Mouse (Mus musculus) heart, embryonic 11.5 days (tissue): ENCODE results near the gene Ssbp3. TPM values are rescaled to one million over a fixed set of nuclear protein-coding genes. Genes with fewer than 3 reads are reported as not detected.

Experiments used
- ATAC-seq: fragments of 200-750 bp; cut with Nextera tagmentation; replicated peaks from 2 replicates; pipeline ENCODE4 v1.8.0; 2017; ENCODE audit warnings: moderate library complexity; ENCODE audit not compliant: insufficient number of reproducible peaks, low FRiP score, low TSS enrichment
- H3K27ac ChIP-seq: fragments of 300-500 bp; sonication (generic); 2 replicates; pipeline ENCODE4 v1.5.1; 2014; ENCODE audit warnings: mild to moderate bottlenecking, low read depth, low read length
- H3K27me3 ChIP-seq: fragments of 300-500 bp; sonication (generic); 2 replicates; pipeline ENCODE4 v1.6.1; 2014; ENCODE audit warnings: mild to moderate bottlenecking, low read length, mixed read lengths; ENCODE audit not compliant: control insufficient read depth, insufficient read depth
- H3K36me3 ChIP-seq: fragments of 300-500 bp; sonication (generic); 2 replicates; pipeline ENCODE4 v1.6.1; 2014; ENCODE audit warnings: mild to moderate bottlenecking, low read length, moderate library complexity, mixed read lengths; ENCODE audit not compliant: control insufficient read depth, insufficient read depth
- H3K4me1 ChIP-seq: fragments of 300-500 bp; sonication (generic); 2 replicates; pipeline ENCODE4 v1.6.1; 2014; ENCODE audit warnings: low read length; ENCODE audit not compliant: control insufficient read depth, insufficient read depth
- H3K4me2 ChIP-seq: fragments of 300-500 bp; sonication (generic); 2 replicates; pipeline ENCODE4 v1.6.1; 2014; ENCODE audit warnings: mild to moderate bottlenecking, moderate library complexity
- H3K4me3 ChIP-seq: fragments of 300-500 bp; sonication (generic); 2 replicates; pipeline ENCODE4 v1.5.1; 2014; ENCODE audit warnings: low read depth, low read length
- H3K9ac ChIP-seq: fragments of 300-500 bp; sonication (generic); 2 replicates; pipeline ENCODE4 v1.6.1; 2014; ENCODE audit warnings: mild to moderate bottlenecking, low read depth, low read length, moderate library complexity
- H3K9me3 ChIP-seq: fragments of 300-500 bp; sonication (generic); replicated peaks from 2 replicates; pipeline ENCODE4 v1.6.1; 2016; ENCODE audit warnings: low read length; ENCODE audit not compliant: control insufficient read depth
- WGBS: fragments of 180-500 bp; shearing (Covaris S2); extraction: QIAGEN DNeasy Blood & Tissue Kit; methylation state at CpG from one replicate; pipeline ENCODE4 v1.1.7; 2014; ENCODE audit not compliant: insufficient replicate concordance; 5-methylcytosine and 5-hydroxymethylcytosine counted together
- polyA plus RNA-seq: library from polyadenylated mRNA; unstranded; fragments of >200 nt; fragmentation: Nextera tagmentation; extraction: Ambion mirVana; gene quantifications from 2 replicates; pipeline ENCODE4 v1.2.1, GENCODE M21; 2014

The Ssbp3 gene
- polyA plus RNA-seq, 1 experiment from 2014 or later = 63.4 TPM

- H3K36me3 ChIP-seq = no peaks in the 10 kb centered on the region
- no peak overlapping the region for H3K4me3 ChIP-seq
- no peak for ATAC-seq
- no peak overlapping the region for H3K9ac ChIP-seq
- no peak overlapping the region for H3K27ac ChIP-seq
- H3K9me3 ChIP-seq = no peaks in the 10 kb centered on the region
- H3K4me2 ChIP-seq = no peak overlapping the region
- 80% methylated on average over 6 of the region's 6 CpGs for WGBS
- H3K27me3 ChIP-seq = no peaks in the 10 kb centered on the region
- H3K4me1 ChIP-seq = peaks cover 34% of the 10 kb centered on the region
Measured at GRCm38 (mm10) chr4:106995069-106995468, 84.6 kb downstream of the Ssbp3 start.

GRCm38 (mm10) chr4:106995513-106995912 is 85.0 kb downstream of the Ssbp3 start:
- WGBS = 58% methylated on average over 5 of the region's 5 CpGs
- Histone ChIP-seq H3K4me2 (no peak overlapping the region), H3K9me3 (no peaks in the 10 kb centered on the region), H3K9ac (no peak overlapping the region), H3K36me3 (no peaks in the 10 kb centered on the region), H3K27ac (no peak overlapping the region), H3K4me1 (peaks cover 36% of the 10 kb centered on the region), H3K4me3 (no peak overlapping the region), H3K27me3 (no peaks in the 10 kb centered on the region)
- ATAC-seq = no peak

GRCm38 (mm10) chr4:106996305-106997076 is 86.0 kb downstream of the Ssbp3 start:
- H3K4me3 ChIP-seq = no peak overlapping the region
- H3K9me3 ChIP-seq = no peaks in the 10 kb centered on the region
- H3K4me1 ChIP-seq = peaks cover 45% of the 10 kb centered on the region
- H3K9ac ChIP-seq = no peak overlapping the region
- no peak for ATAC-seq
- H3K27ac ChIP-seq = no peak overlapping the region
- H3K4me2 ChIP-seq = no peak overlapping the region
- H3K36me3 ChIP-seq = no peaks in the 10 kb centered on the region
- no peaks in the 10 kb centered on the region for H3K27me3 ChIP-seq
- WGBS = 46% methylated on average over 13 of the region's 13 CpGs

DNA sequence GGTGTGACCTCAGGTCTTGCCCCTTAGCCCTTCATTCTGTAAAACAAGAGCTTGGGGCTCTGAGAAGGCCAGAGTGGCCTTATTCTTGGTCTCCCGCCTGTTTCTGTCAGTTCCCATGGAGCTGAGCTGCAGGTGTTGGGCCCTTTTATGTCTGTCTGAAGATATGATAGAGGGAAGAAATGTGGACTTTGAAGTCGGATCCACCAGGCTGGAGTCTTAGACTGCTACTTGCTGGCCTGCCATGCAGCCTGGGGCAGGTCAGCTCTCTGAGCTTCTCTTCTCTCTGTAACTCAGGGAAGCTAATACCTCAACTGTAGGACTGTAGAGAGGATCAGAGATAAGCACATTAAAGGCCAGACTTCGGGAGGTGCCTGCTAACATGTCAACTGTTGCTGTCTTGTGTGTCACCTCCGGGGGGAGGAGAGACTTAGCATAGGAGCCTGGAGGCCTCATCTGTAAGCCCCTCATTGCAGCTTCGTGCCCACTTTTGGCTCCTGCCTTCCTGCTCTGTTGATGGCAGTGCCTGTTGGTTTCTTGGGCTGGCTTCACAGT is 90.8 kb downstream of the Ssbp3 start:
- H3K27ac ChIP-seq = peak overlapping the region; percentile 29; the same call in 1 of the 2 replicates

GRCm38 (mm10) chr4:107001916-107002488 is 91.5 kb downstream of the Ssbp3 start:
- H3K4me2 ChIP-seq = no peak overlapping the region
- 86% methylated on average over 14 of the region's 14 CpGs for WGBS
- no peak overlapping the region for H3K27ac ChIP-seq
- no peaks in the 10 kb centered on the region for H3K27me3 ChIP-seq
- peaks cover 42% of the 10 kb centered on the region for H3K4me1 ChIP-seq
- no peak overlapping the region for H3K4me3 ChIP-seq
- no peak for ATAC-seq
- no peaks in the 10 kb centered on the region for H3K36me3 ChIP-seq
- no peak overlapping the region for H3K9ac ChIP-seq
- H3K9me3 ChIP-seq = no peaks in the 10 kb centered on the region

More for the DNA sequence above, 90.8 kb downstream of the Ssbp3 start:
- ATAC-seq = no peak
- H3K4me3 ChIP-seq = no peak overlapping the region
- no peaks in the 10 kb centered on the region for H3K9me3 ChIP-seq
- H3K4me1 ChIP-seq = peaks cover 49% of the 10 kb centered on the region
- no peak overlapping the region for H3K9ac ChIP-seq
- no peaks in the 10 kb centered on the region for H3K36me3 ChIP-seq
- H3K27me3 ChIP-seq = no peaks in the 10 kb centered on the region
- WGBS = 38% methylated on average over 5 of the region's 5 CpGs
- H3K4me2 ChIP-seq = no peak overlapping the region; the same call in 1 of the 2 replicates

GRCm38 (mm10) chr4:107002517-107003165 is 92.1 kb downstream of the Ssbp3 start:
- WGBS = 73% methylated on average over 11 of the region's 11 CpGs
- no peak for ATAC-seq
- Histone ChIP-seq H3K4me1 (peaks cover 38% of the 10 kb centered on the region), H3K9me3 (no peaks in the 10 kb centered on the region), H3K27ac (no peak overlapping the region), H3K9ac (peak overlapping the region; percentile 28; the same call in 1 of the 2 replicates), H3K36me3 (no peaks in the 10 kb centered on the region), H3K4me2 (no peak overlapping the region), H3K4me3 (no peak overlapping the region), H3K27me3 (no peaks in the 10 kb centered on the region)

DNA sequence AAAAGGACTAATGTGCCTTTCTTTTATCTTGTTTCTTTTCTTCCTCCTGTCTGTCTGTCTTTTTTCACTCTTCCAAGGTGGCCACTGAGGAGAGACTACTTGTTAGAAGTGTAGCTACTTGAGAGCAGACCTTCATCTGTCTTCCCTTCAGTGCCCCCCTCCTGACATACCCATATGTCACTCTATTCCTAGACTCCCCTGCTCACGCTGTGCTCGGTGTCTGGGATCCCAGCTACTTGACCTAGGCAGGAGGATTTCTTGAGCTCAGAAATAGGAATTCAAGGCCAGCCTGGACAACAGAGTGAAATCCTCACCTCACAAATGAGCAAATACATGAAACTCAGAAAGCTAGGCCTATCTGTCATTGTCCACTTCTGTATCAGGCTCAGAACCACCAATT is 92.7 kb downstream of the Ssbp3 start:
- Histone ChIP-seq H3K9ac (no peak overlapping the region), H3K36me3 (no peaks in the 10 kb centered on the region), H3K9me3 (no peaks in the 10 kb centered on the region), H3K27me3 (no peaks in the 10 kb centered on the region), H3K27ac (no peak overlapping the region), H3K4me2 (no peak overlapping the region), H3K4me1 (peaks cover 38% of the 10 kb centered on the region), H3K4me3 (no peak overlapping the region)
- no peak for ATAC-seq
- WGBS = 56% methylated on average over 2 of the region's 2 CpGs

DNA sequence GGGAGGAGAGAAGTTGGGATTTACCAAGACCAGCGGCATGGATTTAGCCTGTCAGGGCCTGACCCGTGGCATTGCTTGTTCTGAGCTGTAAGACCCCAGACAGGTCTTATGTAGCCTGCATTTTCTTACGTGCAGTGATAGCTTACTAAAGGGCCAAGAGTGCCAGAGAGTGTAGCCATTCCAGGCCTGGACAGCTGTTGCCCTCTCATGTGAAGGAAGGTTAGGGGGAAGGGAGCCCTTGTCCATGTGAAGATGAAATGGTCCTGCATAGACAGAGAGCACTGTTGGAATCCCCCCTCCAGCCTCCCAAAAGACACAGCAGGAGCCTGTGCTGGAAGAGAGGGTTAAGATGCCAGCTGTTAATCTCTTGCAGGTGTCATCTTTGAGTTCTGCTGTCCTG is 93.3 kb downstream of the Ssbp3 start:
- H3K4me3 ChIP-seq = no peak overlapping the region
- H3K36me3 ChIP-seq = no peaks in the 10 kb centered on the region
- WGBS = 81% methylated on average over 3 of the region's 3 CpGs
- no peaks in the 10 kb centered on the region for H3K27me3 ChIP-seq
- no peak for ATAC-seq
- H3K9ac ChIP-seq = no peak overlapping the region
- no peaks in the 10 kb centered on the region for H3K9me3 ChIP-seq
- no peak overlapping the region for H3K27ac ChIP-seq
- H3K4me1 ChIP-seq = peaks cover 38% of the 10 kb centered on the region
- no peak overlapping the region for H3K4me2 ChIP-seq
